Mouse (Mus musculus): ENCODE data around the gene Enthd1.

GRCm38 (mm10) chr15:80577166-80577960 is 12.4 kb upstream of the Enthd1 start:
- TF ChIP-seq GATA1 (IDR thresholded peaks at IDR 0.05; ENCODE audit: borderline replicate concordance, low read length): no peak
- no peak for TF ChIP-seq FLI1 (IDR thresholded peaks at IDR 0.05; ENCODE audit: low read length)
